Mouse (Mus musculus): Measurements from ENCODE around the gene Ebf1. TPM values are rescaled to one million over a fixed set of nuclear protein-coding genes. Genes with fewer than 3 reads are reported as not detected.

Gene Ebf1
- polyA plus RNA-seq, 1 experiment from 2014 or later, result 13.0 TPM

DNA sequence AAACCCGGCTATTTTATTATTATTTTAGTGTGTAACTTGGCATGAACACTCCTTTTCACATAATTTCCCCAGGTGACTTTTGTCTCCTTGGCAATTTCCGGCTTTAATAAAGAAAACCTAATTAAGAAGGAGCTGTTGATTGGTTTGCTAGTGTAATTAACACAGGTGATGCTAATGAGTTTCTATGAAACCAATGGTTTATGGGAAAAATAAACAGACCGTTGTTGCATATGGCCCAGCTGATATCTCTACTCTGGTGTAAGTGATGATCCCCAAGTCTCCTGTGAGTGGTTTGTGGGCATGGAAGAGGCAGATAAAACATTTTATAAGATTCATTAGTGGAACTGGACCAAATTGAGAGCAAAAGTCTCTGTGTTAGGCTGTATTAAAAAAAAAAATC lies 132.2 kb downstream of the Ebf1 start:
- Histone ChIP-seq H3K4me2 (no peak overlapping the region), H3K9me3 (no peaks in the 10 kb centered on the region), H3K4me3 (no peak overlapping the region), H3K27me3 (replicated peaks) (no peaks in the 10 kb centered on the region), H3K4me1 (peaks cover 17% of the 10 kb centered on the region), H3K36me3 (no peaks in the 10 kb centered on the region), H3K27ac (replicated peaks) (no peak overlapping the region), H3K9ac (no peak overlapping the region)
- 85% methylated on average over 3 of the region's 3 CpGs for WGBS
- no peak for ATAC-seq (ENCODE audit: extremely low read depth, insufficient number of reproducible peaks, low FRiP score, low TSS enrichment)

- H3K27me3 ChIP-seq (replicated peaks), result no peaks in the 10 kb centered on the region
- H3K9ac ChIP-seq, result no peak overlapping the region
- H3K4me1 ChIP-seq, result 0 out of 2 replicates have a peak, but pooled peaks cover 3% of the 10 kb centered on the region
- H3K27ac ChIP-seq (replicated peaks), result no peak overlapping the region
- no peaks in the 10 kb centered on the region for H3K9me3 ChIP-seq
- H3K4me2 ChIP-seq, result no peak overlapping the region
- WGBS, result 66% methylated on average over 4 of the region's 4 CpGs
- no peak for ATAC-seq (ENCODE audit: extremely low read depth, insufficient number of reproducible peaks, low FRiP score, low TSS enrichment)
- no peaks in the 10 kb centered on the region for H3K36me3 ChIP-seq
- H3K4me3 ChIP-seq, result no peak overlapping the region
Measured at GRCm38 (mm10) chr11:44754336-44754735, 137.2 kb downstream of the Ebf1 start.

- H3K4me3 ChIP-seq, result no peak overlapping the region
- no peak overlapping the region for H3K4me2 ChIP-seq
- no peaks in the 10 kb centered on the region for H3K27me3 ChIP-seq (replicated peaks)
- no peak overlapping the region for H3K9ac ChIP-seq
- H3K27ac ChIP-seq (replicated peaks), result no peak overlapping the region
- WGBS, result 62% methylated on average over 7 of the region's 7 CpGs
- no peaks in the 10 kb centered on the region for H3K9me3 ChIP-seq
- H3K4me1 ChIP-seq, result peaks cover 18% of the 10 kb centered on the region
- H3K36me3 ChIP-seq, result no peaks in the 10 kb centered on the region
- ATAC-seq (ENCODE audit: extremely low read depth, insufficient number of reproducible peaks, low FRiP score, low TSS enrichment), result no peak
Measured at GRCm38 (mm10) chr11:44756321-44756720, 139.2 kb downstream of the Ebf1 start.

DNA sequence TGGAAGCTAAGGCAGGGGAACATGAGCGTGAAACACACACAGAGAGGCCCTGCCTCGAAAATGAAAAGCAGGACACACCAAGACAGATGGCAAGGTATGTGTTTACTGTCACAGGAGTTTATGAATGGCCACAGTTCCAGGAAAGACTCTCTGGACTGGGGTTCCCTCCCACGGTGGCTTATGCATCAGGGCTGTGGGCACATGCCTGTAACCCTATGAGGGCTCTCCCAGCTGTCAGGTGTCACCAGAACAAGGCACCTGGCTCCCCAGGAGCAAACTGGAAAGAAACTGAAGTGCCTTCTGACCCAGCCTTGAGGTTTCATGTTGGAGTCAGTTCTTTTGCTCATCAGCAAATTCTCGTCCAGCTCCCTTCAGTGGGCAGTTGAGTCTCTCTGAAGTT lies 141.7 kb downstream of the Ebf1 start:
- 78% methylated on average over 4 of the region's 4 CpGs for WGBS

GRCm38 (mm10) chr11:44761128-44761996 lies 144.2 kb downstream of the Ebf1 start:
- Histone ChIP-seq H3K9me3 (no peaks in the 10 kb centered on the region), H3K4me3 (peak overlapping the region; percentile 25), H3K4me1 (peaks cover 42% of the 10 kb centered on the region), H3K27me3 (replicated peaks) (no peaks in the 10 kb centered on the region), H3K36me3 (no peaks in the 10 kb centered on the region), H3K4me2 (peak overlapping the region; percentile 62), H3K27ac (replicated peaks) (no peak overlapping the region), H3K9ac (peak overlapping the region; percentile 29; the same call in 1 of the 2 replicates)
- 14% methylated on average over 20 of the region's 20 CpGs for WGBS
- no peak for ATAC-seq (ENCODE audit: extremely low read depth, insufficient number of reproducible peaks, low FRiP score, low TSS enrichment)

More for the DNA sequence above, 141.7 kb downstream of the Ebf1 start:
- H3K27me3 ChIP-seq (replicated peaks), result no peaks in the 10 kb centered on the region
- no peaks in the 10 kb centered on the region for H3K9me3 ChIP-seq
- peaks cover 33% of the 10 kb centered on the region for H3K4me1 ChIP-seq
- no peak overlapping the region for H3K4me3 ChIP-seq
- no peak overlapping the region for H3K4me2 ChIP-seq
- ATAC-seq (ENCODE audit: extremely low read depth, insufficient number of reproducible peaks, low FRiP score, low TSS enrichment), result no peak
- H3K9ac ChIP-seq, result no peak overlapping the region
- H3K36me3 ChIP-seq, result no peaks in the 10 kb centered on the region
- H3K27ac ChIP-seq (replicated peaks), result no peak overlapping the region

- WGBS, result 53% methylated on average over 7 of the region's 7 CpGs
- Histone ChIP-seq H3K9ac (no peak overlapping the region), H3K27me3 (replicated peaks) (no peaks in the 10 kb centered on the region), H3K4me3 (no peak overlapping the region), H3K9me3 (no peaks in the 10 kb centered on the region), H3K27ac (replicated peaks) (peak overlapping the region; percentile 20; the same call in 1 of the 2 replicates), H3K4me2 (no peak overlapping the region), H3K36me3 (no peaks in the 10 kb centered on the region), H3K4me1 (peaks cover 45% of the 10 kb centered on the region)
- ATAC-seq (ENCODE audit: extremely low read depth, insufficient number of reproducible peaks, low FRiP score, low TSS enrichment), result no peak
Measured at GRCm38 (mm10) chr11:44763992-44764835, 147.1 kb downstream of the Ebf1 start.

GRCm38 (mm10) chr11:44764988-44765387 lies 147.9 kb downstream of the Ebf1 start:
- H3K4me1 ChIP-seq, result peaks cover 41% of the 10 kb centered on the region
- no peak overlapping the region for H3K27ac ChIP-seq (replicated peaks)
- no peaks in the 10 kb centered on the region for H3K36me3 ChIP-seq
- no peak overlapping the region for H3K4me2 ChIP-seq
- H3K9ac ChIP-seq, result no peak overlapping the region
- ATAC-seq (ENCODE audit: extremely low read depth, insufficient number of reproducible peaks, low FRiP score, low TSS enrichment), result no peak
- no peaks in the 10 kb centered on the region for H3K27me3 ChIP-seq (replicated peaks)
- no peaks in the 10 kb centered on the region for H3K9me3 ChIP-seq
- no peak overlapping the region for H3K4me3 ChIP-seq
- 84% methylated on average over 11 of the region's 11 CpGs for WGBS

DNA sequence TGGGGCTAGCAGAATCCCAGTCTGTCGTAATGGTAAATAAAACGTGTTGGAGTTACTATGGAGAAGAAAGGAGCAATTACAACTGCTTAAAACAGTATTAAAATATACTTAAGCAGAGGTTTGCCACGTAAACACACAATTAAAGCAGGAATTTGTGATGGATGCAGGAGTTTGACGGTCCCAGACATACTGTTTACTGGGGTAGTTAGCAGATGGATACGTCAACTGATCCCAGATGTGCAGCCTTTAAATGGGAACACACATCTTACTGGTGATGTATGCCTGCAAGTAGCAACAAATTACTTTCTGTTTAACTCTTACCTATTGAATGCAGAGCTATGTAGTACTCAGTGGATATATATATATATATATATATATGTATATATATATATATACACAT lies 149.1 kb downstream of the Ebf1 start:
- no peak for ATAC-seq (ENCODE audit: extremely low read depth, insufficient number of reproducible peaks, low FRiP score, low TSS enrichment)
- no peaks in the 10 kb centered on the region for H3K36me3 ChIP-seq
- 79% methylated on average over 5 of the region's 5 CpGs for WGBS

GRCm38 (mm10) chr11:44767322-44767721 lies 150.2 kb downstream of the Ebf1 start:
- 32% methylated on average over 3 of the region's 3 CpGs for WGBS
- H3K9ac ChIP-seq, result no peak overlapping the region
- no peaks in the 10 kb centered on the region for H3K27me3 ChIP-seq (replicated peaks)
- no peaks in the 10 kb centered on the region for H3K36me3 ChIP-seq
- no peak overlapping the region for H3K27ac ChIP-seq (replicated peaks)
- ATAC-seq (ENCODE audit: extremely low read depth, insufficient number of reproducible peaks, low FRiP score, low TSS enrichment), result no peak
- H3K4me2 ChIP-seq, result no peak overlapping the region
- peaks cover 33% of the 10 kb centered on the region for H3K4me1 ChIP-seq
- no peak overlapping the region for H3K4me3 ChIP-seq
- H3K9me3 ChIP-seq, result no peaks in the 10 kb centered on the region

More for the DNA sequence above, 149.1 kb downstream of the Ebf1 start:
- no peaks in the 10 kb centered on the region for H3K27me3 ChIP-seq (replicated peaks)
- H3K9me3 ChIP-seq, result no peaks in the 10 kb centered on the region
- no peak overlapping the region for H3K4me2 ChIP-seq
- no peak overlapping the region for H3K4me3 ChIP-seq
- H3K4me1 ChIP-seq, result peaks cover 44% of the 10 kb centered on the region
- H3K27ac ChIP-seq (replicated peaks), result no peak overlapping the region
- no peak overlapping the region for H3K9ac ChIP-seq

DNA sequence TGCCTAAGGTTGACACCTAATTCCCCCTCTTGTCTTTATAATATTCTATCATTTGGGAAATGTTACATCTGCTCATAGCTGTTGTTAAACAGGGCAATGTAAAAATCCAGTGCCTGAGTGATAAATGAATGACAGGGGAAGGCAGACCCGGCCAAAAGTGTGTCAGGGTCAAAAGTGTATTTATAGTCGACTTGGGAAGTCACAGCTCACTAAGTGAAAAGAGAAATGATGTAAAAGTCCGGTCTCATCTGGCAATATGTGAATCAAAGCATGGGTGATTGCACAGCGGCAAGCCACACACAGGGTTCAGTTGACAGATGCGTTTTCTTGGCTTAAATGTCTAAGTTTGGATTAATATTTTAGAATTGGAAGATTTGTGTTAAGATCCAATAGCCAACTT lies 151.2 kb downstream of the Ebf1 start:
- no peak for ATAC-seq (ENCODE audit: extremely low read depth, insufficient number of reproducible peaks, low FRiP score, low TSS enrichment)
- no peak overlapping the region for H3K9ac ChIP-seq
- WGBS, result 51% methylated on average over 5 of the region's 5 CpGs
- no peak overlapping the region for H3K4me3 ChIP-seq
- H3K36me3 ChIP-seq, result no peaks in the 10 kb centered on the region
- no peak overlapping the region for H3K4me2 ChIP-seq
- H3K4me1 ChIP-seq, result peaks cover 31% of the 10 kb centered on the region
- no peaks in the 10 kb centered on the region for H3K9me3 ChIP-seq
- H3K27ac ChIP-seq (replicated peaks), result no peak overlapping the region
- no peaks in the 10 kb centered on the region for H3K27me3 ChIP-seq (replicated peaks)

GRCm38 (mm10) chr11:44770989-44771564 lies 154.0 kb downstream of the Ebf1 start:
- Histone ChIP-seq H3K27ac (replicated peaks) (peak overlapping the region; percentile 3; the same call in 1 of the 2 replicates), H3K27me3 (replicated peaks) (no peaks in the 10 kb centered on the region), H3K36me3 (no peaks in the 10 kb centered on the region), H3K4me1 (peaks cover 19% of the 10 kb centered on the region), H3K4me2 (peak overlapping the region; percentile 2; the same call in 1 of the 2 replicates), H3K9me3 (no peaks in the 10 kb centered on the region), H3K4me3 (no peak overlapping the region), H3K9ac (no peak overlapping the region)
- 30% methylated on average over 11 of the region's 11 CpGs for WGBS
- peak; percentile 54; the same call in 1 of the 2 replicates for ATAC-seq (ENCODE audit: extremely low read depth, insufficient number of reproducible peaks, low FRiP score, low TSS enrichment)

All from heart, embryonic 13.5 days (tissue).